Mouse (Mus musculus): ENCODE results near the gene Hells. TPM values are rescaled to one million over a fixed set of nuclear protein-coding genes. Genes with fewer than 3 reads are reported as not detected.

Hells gene
- polyA plus RNA-seq, 1 experiment from 2014 or later: 81.7 TPM

GRCm38 (mm10) chr19:38929471-38930251, 1.1 kb upstream of the Hells start:
- WGBS: 59% methylated on average over 13 of the region's 13 CpGs
- H3K27ac ChIP-seq (ENCODE audit: low read depth, low read length): no peak overlapping the region

GRCm38 (mm10) chr19:38930252-38930787, 395 bp upstream of the Hells start:
- Histone ChIP-seq H3K27me3 (replicated peaks; ENCODE audit: control insufficient read depth, insufficient read depth, low read length) (no peaks in the 10 kb centered on the region), H3K4me2 (peak overlapping the region; percentile 92), H3K9ac (ENCODE audit: low read depth, low read length) (peak overlapping the region; percentile 97), H3K9me3 (ENCODE audit: control insufficient read depth, low read length) (no peaks in the 10 kb centered on the region), H3K4me3 (ENCODE audit: low read depth, low read length) (peak overlapping the region; percentile 87), H3K27ac (ENCODE audit: low read depth, low read length) (peak overlapping the region; percentile 77; the same call in 1 of the 2 replicates), H3K36me3 (ENCODE audit: control insufficient read depth, insufficient read depth, low read length) (peaks cover 8% of the 10 kb centered on the region; the same call in 1 of the 2 replicates), H3K4me1 (replicated peaks; ENCODE audit: control insufficient read depth, insufficient read depth, low read length) (peaks cover 13% of the 10 kb centered on the region; the same call in 1 of the 2 replicates)
- WGBS: 1% methylated on average over 23 of the region's 23 CpGs
- ATAC-seq (replicated peaks; ENCODE audit: low FRiP score): peak; percentile 29; the same call in 1 of the 2 replicates
- DNase-seq (ENCODE audit: low spot score): no peak

More at GRCm38 (mm10) chr19:38929471-38930251, 1.1 kb upstream of the Hells start:
- Histone ChIP-seq H3K27me3 (replicated peaks; ENCODE audit: control insufficient read depth, insufficient read depth, low read length) (no peaks in the 10 kb centered on the region), H3K36me3 (ENCODE audit: control insufficient read depth, insufficient read depth, low read length) (peaks cover 8% of the 10 kb centered on the region; the same call in 1 of the 2 replicates), H3K4me2 (peak overlapping the region; percentile 92), H3K9ac (ENCODE audit: low read depth, low read length) (peak overlapping the region; percentile 97), H3K4me1 (replicated peaks; ENCODE audit: control insufficient read depth, insufficient read depth, low read length) (peaks cover 13% of the 10 kb centered on the region; the same call in 1 of the 2 replicates), H3K4me3 (ENCODE audit: low read depth, low read length) (peak overlapping the region; percentile 87), H3K9me3 (ENCODE audit: control insufficient read depth, low read length) (no peaks in the 10 kb centered on the region)
- no peak for ATAC-seq (replicated peaks; ENCODE audit: low FRiP score)
- DNase-seq (ENCODE audit: low spot score): no peak

- WGBS: under 1% methylated on average over 6 of the region's 6 CpGs
- Histone ChIP-seq H3K4me1 (replicated peaks; ENCODE audit: control insufficient read depth, insufficient read depth, low read length) (peaks cover 13% of the 10 kb centered on the region; the same call in 1 of the 2 replicates), H3K27me3 (replicated peaks; ENCODE audit: control insufficient read depth, insufficient read depth, low read length) (no peaks in the 10 kb centered on the region), H3K36me3 (ENCODE audit: control insufficient read depth, insufficient read depth, low read length) (peaks cover 16% of the 10 kb centered on the region), H3K27ac (ENCODE audit: low read depth, low read length) (0 out of 2 replicates have a peak overlapping the region, but pooled peaks have one; percentile 77), H3K4me3 (ENCODE audit: low read depth, low read length) (peak overlapping the region; percentile 87), H3K9ac (ENCODE audit: low read depth, low read length) (peak overlapping the region; percentile 97), H3K9me3 (ENCODE audit: control insufficient read depth, low read length) (no peaks in the 10 kb centered on the region), H3K4me2 (peak overlapping the region; percentile 92)
- ATAC-seq (replicated peaks; ENCODE audit: low FRiP score) (no peak; the same call in 1 of the 2 replicates), DNase-seq (ENCODE audit: low spot score) (no peak)
These were observed 813 bp downstream of the Hells start for GRCm38 (mm10) chr19:38931566-38931890.

GRCm38 (mm10) chr19:38944590-38945307, 14.0 kb downstream of the Hells start:
- Histone ChIP-seq H3K27ac (ENCODE audit: low read depth, low read length) (no peak overlapping the region), H3K27me3 (replicated peaks; ENCODE audit: control insufficient read depth, insufficient read depth, low read length) (no peaks in the 10 kb centered on the region), H3K36me3 (ENCODE audit: control insufficient read depth, insufficient read depth, low read length) (peaks cover 21% of the 10 kb centered on the region), H3K4me1 (replicated peaks; ENCODE audit: control insufficient read depth, insufficient read depth, low read length) (no peaks in the 10 kb centered on the region), H3K9ac (ENCODE audit: low read depth, low read length) (no peak overlapping the region), H3K9me3 (ENCODE audit: control insufficient read depth, low read length) (no peaks in the 10 kb centered on the region), H3K4me3 (ENCODE audit: low read depth, low read length) (no peak overlapping the region), H3K4me2 (no peak overlapping the region)
- DNase-seq (ENCODE audit: low spot score) (no peak), ATAC-seq (replicated peaks; ENCODE audit: low FRiP score) (no peak)
- WGBS: 94% methylated on average over 2 of the region's 2 CpGs

GRCm38 (mm10) chr19:38970741-38971140, 40.0 kb downstream of the Hells start:
- Histone ChIP-seq H3K4me1 (replicated peaks; ENCODE audit: control insufficient read depth, insufficient read depth, low read length) (no peaks in the 10 kb centered on the region), H3K9ac (ENCODE audit: low read depth, low read length) (no peak overlapping the region), H3K9me3 (ENCODE audit: control insufficient read depth, low read length) (no peaks in the 10 kb centered on the region), H3K4me3 (ENCODE audit: low read depth, low read length) (no peak overlapping the region), H3K36me3 (ENCODE audit: control insufficient read depth, insufficient read depth, low read length) (peaks cover 8% of the 10 kb centered on the region; the same call in 1 of the 2 replicates), H3K27ac (ENCODE audit: low read depth, low read length) (no peak overlapping the region), H3K4me2 (no peak overlapping the region), H3K27me3 (replicated peaks; ENCODE audit: control insufficient read depth, insufficient read depth, low read length) (no peaks in the 10 kb centered on the region)
- ATAC-seq (replicated peaks; ENCODE audit: low FRiP score) (no peak), DNase-seq (ENCODE audit: low spot score) (no peak)
- 88% methylated on average over 6 of the region's 6 CpGs for WGBS

- ATAC-seq (replicated peaks; ENCODE audit: low FRiP score): peak; percentile 44
- H3K27me3 ChIP-seq (replicated peaks; ENCODE audit: control insufficient read depth, insufficient read depth, low read length): no peaks in the 10 kb centered on the region
- H3K4me1 ChIP-seq (replicated peaks; ENCODE audit: control insufficient read depth, insufficient read depth, low read length): no peaks in the 10 kb centered on the region
- WGBS: 73% methylated on average over 5 of the region's 5 CpGs
- H3K36me3 ChIP-seq (ENCODE audit: control insufficient read depth, insufficient read depth, low read length): peaks cover 4% of the 10 kb centered on the region; the same call in 1 of the 2 replicates
- no peak overlapping the region for H3K9ac ChIP-seq (ENCODE audit: low read depth, low read length)
- no peak overlapping the region for H3K4me3 ChIP-seq (ENCODE audit: low read depth, low read length)
- no peak overlapping the region for H3K4me2 ChIP-seq
- no peaks in the 10 kb centered on the region for H3K9me3 ChIP-seq (ENCODE audit: control insufficient read depth, low read length)
- no peak overlapping the region for H3K27ac ChIP-seq (ENCODE audit: low read depth, low read length)
- DNase-seq (ENCODE audit: low spot score): no peak
These were observed 41.9 kb downstream of the Hells start for GRCm38 (mm10) chr19:38972581-38972980.

- Histone ChIP-seq H3K4me3 (ENCODE audit: low read depth, low read length) (no peak overlapping the region), H3K4me2 (no peak overlapping the region), H3K36me3 (ENCODE audit: control insufficient read depth, insufficient read depth, low read length) (peaks cover 4% of the 10 kb centered on the region; the same call in 1 of the 2 replicates), H3K9me3 (ENCODE audit: control insufficient read depth, low read length) (no peaks in the 10 kb centered on the region), H3K4me1 (replicated peaks; ENCODE audit: control insufficient read depth, insufficient read depth, low read length) (no peaks in the 10 kb centered on the region), H3K9ac (ENCODE audit: low read depth, low read length) (no peak overlapping the region), H3K27ac (ENCODE audit: low read depth, low read length) (no peak overlapping the region), H3K27me3 (replicated peaks; ENCODE audit: control insufficient read depth, insufficient read depth, low read length) (no peaks in the 10 kb centered on the region)
- 0 out of 2 replicates have a peak, but pooled peaks have one; percentile 16 for ATAC-seq (replicated peaks; ENCODE audit: low FRiP score)
- WGBS: 51% methylated on average over 7 of the region's 7 CpGs
- DNase-seq (ENCODE audit: low spot score): no peak
These were observed 43.0 kb downstream of the Hells start for GRCm38 (mm10) chr19:38973666-38974065.

GRCm38 (mm10) chr19:38976269-38976668, 45.6 kb downstream of the Hells start:
- ATAC-seq (replicated peaks; ENCODE audit: low FRiP score) (no peak), DNase-seq (ENCODE audit: low spot score) (no peak)
- H3K4me2 ChIP-seq: no peak overlapping the region
- no peak overlapping the region for H3K27ac ChIP-seq (ENCODE audit: low read depth, low read length)
- no peaks in the 10 kb centered on the region for H3K36me3 ChIP-seq (ENCODE audit: control insufficient read depth, insufficient read depth, low read length)
- H3K4me1 ChIP-seq (replicated peaks; ENCODE audit: control insufficient read depth, insufficient read depth, low read length): no peaks in the 10 kb centered on the region
- H3K9me3 ChIP-seq (ENCODE audit: control insufficient read depth, low read length): no peaks in the 10 kb centered on the region
- H3K4me3 ChIP-seq (ENCODE audit: low read depth, low read length): no peak overlapping the region
- H3K9ac ChIP-seq (ENCODE audit: low read depth, low read length): no peak overlapping the region
- no peaks in the 10 kb centered on the region for H3K27me3 ChIP-seq (replicated peaks; ENCODE audit: control insufficient read depth, insufficient read depth, low read length)

Data from liver, embryonic 11.5 days (tissue).